Mouse (Mus musculus) heart, adult 2 months (tissue): ENCODE data around the gene Morc3.

Source experiments
- CTCF ChIP-seq: fragments of 200-600 bp; IDR thresholded peaks from 2 replicates; pipeline ENCODE4 v1.8.1; 2022; ENCODE audit warnings: antibody characterized with exemption, mild to moderate bottlenecking, moderate library complexity
- EP300 ChIP-seq: fragments of 200-500 bp; IDR thresholded peaks from 2 replicates; pipeline ENCODE4 v1.6.1; 2011; ENCODE audit warnings: low read depth, low read length, control low read depth; ENCODE audit not compliant: insufficient read depth

GRCm38 (mm10) chr16:93834076-93834475 is 2.2 kb downstream of the Morc3 start:
- TF ChIP-seq CTCF (no peak), EP300 (no peak)
